Mouse (Mus musculus): ENCODE results near the gene Eprs. TPM values are rescaled to one million over a fixed set of nuclear protein-coding genes. Genes with fewer than 3 reads are reported as not detected.

Eprs gene
- polyA plus RNA-seq, 1 experiment from 2014 or later = 95.8 TPM

- Histone ChIP-seq H3K36me3 (ENCODE audit: control insufficient read depth, insufficient read depth) (no peaks in the 10 kb centered on the region), H3K27me3 (ENCODE audit: control insufficient read depth, insufficient read depth, low read length) (peaks cover 34% of the 10 kb centered on the region), H3K4me2 (ENCODE audit: low read depth, low read length) (no peak overlapping the region), H3K9me3 (replicated peaks; ENCODE audit: control insufficient read depth, low read length) (no peaks in the 10 kb centered on the region), H3K4me1 (ENCODE audit: control insufficient read depth, insufficient read depth, low read length) (no peaks in the 10 kb centered on the region; the same call in 1 of the 2 replicates), H3K4me3 (ENCODE audit: low read length) (no peak overlapping the region), H3K27ac (ENCODE audit: low read length) (no peak overlapping the region), H3K9ac (ENCODE audit: low read length) (no peak overlapping the region)
- WGBS = 87% methylated on average over 3 of the region's 3 CpGs
- ATAC-seq (replicated peaks; ENCODE audit: extremely low read depth, insufficient read depth, low FRiP score) = no peak
Measured at GRCm38 (mm10) chr1:185451495-185451894, 88.7 kb downstream of the Eprs start.

GRCm38 (mm10) chr1:185452461-185452860 lies 89.6 kb downstream of the Eprs start:
- no peak overlapping the region for H3K9ac ChIP-seq (ENCODE audit: low read length)
- WGBS = 91% methylated on average over 6 of the region's 6 CpGs
- no peaks in the 10 kb centered on the region for H3K9me3 ChIP-seq (replicated peaks; ENCODE audit: control insufficient read depth, low read length)
- H3K36me3 ChIP-seq (ENCODE audit: control insufficient read depth, insufficient read depth) = no peaks in the 10 kb centered on the region
- no peak for ATAC-seq (replicated peaks; ENCODE audit: extremely low read depth, insufficient read depth, low FRiP score)
- H3K4me2 ChIP-seq (ENCODE audit: low read depth, low read length) = no peak overlapping the region
- H3K27ac ChIP-seq (ENCODE audit: low read length) = no peak overlapping the region
- no peak overlapping the region for H3K4me3 ChIP-seq (ENCODE audit: low read length)
- H3K4me1 ChIP-seq (ENCODE audit: control insufficient read depth, insufficient read depth, low read length) = no peaks in the 10 kb centered on the region; the same call in 1 of the 2 replicates
- H3K27me3 ChIP-seq (ENCODE audit: control insufficient read depth, insufficient read depth, low read length) = peaks cover 38% of the 10 kb centered on the region

GRCm38 (mm10) chr1:185454144-185454543 lies 91.3 kb downstream of the Eprs start:
- peak overlapping the region; percentile 92; the same call in 1 of the 2 replicates for H3K4me2 ChIP-seq (ENCODE audit: low read depth, low read length)
- 44% methylated on average over 4 of the region's 4 CpGs for WGBS
- no peak overlapping the region for H3K9ac ChIP-seq (ENCODE audit: low read length)
- no peak overlapping the region for H3K27ac ChIP-seq (ENCODE audit: low read length)
- no peaks in the 10 kb centered on the region; the same call in 1 of the 2 replicates for H3K4me1 ChIP-seq (ENCODE audit: control insufficient read depth, insufficient read depth, low read length)
- H3K36me3 ChIP-seq (ENCODE audit: control insufficient read depth, insufficient read depth) = no peaks in the 10 kb centered on the region
- peaks cover 38% of the 10 kb centered on the region for H3K27me3 ChIP-seq (ENCODE audit: control insufficient read depth, insufficient read depth, low read length)
- peak overlapping the region; percentile 55 for H3K4me3 ChIP-seq (ENCODE audit: low read length)
- H3K9me3 ChIP-seq (replicated peaks; ENCODE audit: control insufficient read depth, low read length) = no peaks in the 10 kb centered on the region
- no peak for ATAC-seq (replicated peaks; ENCODE audit: extremely low read depth, insufficient read depth, low FRiP score)

GRCm38 (mm10) chr1:185454575-185454954 lies 91.7 kb downstream of the Eprs start, which contains the start of gene Slc30a10:
Gene Slc30a10, plus strand, starts transcription at chr1:185454848.
- Histone ChIP-seq H3K27me3 (ENCODE audit: control insufficient read depth, insufficient read depth, low read length) (peaks cover 38% of the 10 kb centered on the region), H3K9ac (ENCODE audit: low read length) (peak within 1 kb of the TSS; percentile 50; the same call in 1 of the 2 replicates)
- ATAC-seq (replicated peaks; ENCODE audit: extremely low read depth, insufficient read depth, low FRiP score) = peak; percentile 65

GRCm38 (mm10) chr1:185454955-185455701 lies 92.3 kb downstream of the Eprs start:
- 1% methylated on average over 71 of the region's 71 CpGs for WGBS

More at GRCm38 (mm10) chr1:185454575-185454954, 91.7 kb downstream of the Eprs start, which contains the start of gene Slc30a10:
- Histone ChIP-seq H3K4me1 (ENCODE audit: control insufficient read depth, insufficient read depth, low read length) (no peaks in the 10 kb centered on the region; the same call in 1 of the 2 replicates), H3K4me2 (ENCODE audit: low read depth, low read length) (peak within 1 kb of the TSS; percentile 92), H3K9me3 (replicated peaks; ENCODE audit: control insufficient read depth, low read length) (no peaks in the 10 kb centered on the region), H3K4me3 (ENCODE audit: low read length) (peak within 1 kb of the TSS; percentile 55), H3K27ac (ENCODE audit: low read length) (no peak within 1 kb of the TSS), H3K36me3 (ENCODE audit: control insufficient read depth, insufficient read depth) (no peaks in the 10 kb centered on the region)
- 3% methylated on average over 18 of the region's 18 CpGs for WGBS

GRCm38 (mm10) chr1:185456327-185456726 lies 93.5 kb downstream of the Eprs start:
- WGBS = 82% methylated on average over 9 of the region's 9 CpGs
- Histone ChIP-seq H3K4me2 (ENCODE audit: low read depth, low read length) (no peak overlapping the region), H3K27ac (ENCODE audit: low read length) (no peak overlapping the region), H3K36me3 (ENCODE audit: control insufficient read depth, insufficient read depth) (no peaks in the 10 kb centered on the region), H3K27me3 (ENCODE audit: control insufficient read depth, insufficient read depth, low read length) (peaks cover 38% of the 10 kb centered on the region), H3K9me3 (replicated peaks; ENCODE audit: control insufficient read depth, low read length) (no peaks in the 10 kb centered on the region), H3K9ac (ENCODE audit: low read length) (no peak overlapping the region), H3K4me1 (ENCODE audit: control insufficient read depth, insufficient read depth, low read length) (no peaks in the 10 kb centered on the region; the same call in 1 of the 2 replicates), H3K4me3 (ENCODE audit: low read length) (no peak overlapping the region)
- no peak for ATAC-seq (replicated peaks; ENCODE audit: extremely low read depth, insufficient read depth, low FRiP score)

More at GRCm38 (mm10) chr1:185454955-185455701, 92.3 kb downstream of the Eprs start:
- Histone ChIP-seq H3K9me3 (replicated peaks; ENCODE audit: control insufficient read depth, low read length) (no peaks in the 10 kb centered on the region), H3K4me2 (ENCODE audit: low read depth, low read length) (peak overlapping the region; percentile 92), H3K9ac (ENCODE audit: low read length) (peak overlapping the region; percentile 50; the same call in 1 of the 2 replicates), H3K4me1 (ENCODE audit: control insufficient read depth, insufficient read depth, low read length) (no peaks in the 10 kb centered on the region; the same call in 1 of the 2 replicates), H3K36me3 (ENCODE audit: control insufficient read depth, insufficient read depth) (no peaks in the 10 kb centered on the region), H3K4me3 (ENCODE audit: low read length) (peak overlapping the region; percentile 55), H3K27me3 (ENCODE audit: control insufficient read depth, insufficient read depth, low read length) (peaks cover 38% of the 10 kb centered on the region), H3K27ac (ENCODE audit: low read length) (no peak overlapping the region)
- peak; percentile 45 for ATAC-seq (replicated peaks; ENCODE audit: extremely low read depth, insufficient read depth, low FRiP score)

GRCm38 (mm10) chr1:185460096-185460495 lies 97.3 kb downstream of the Eprs start:
- no peak for ATAC-seq (replicated peaks; ENCODE audit: extremely low read depth, insufficient read depth, low FRiP score)
- Histone ChIP-seq H3K27ac (ENCODE audit: low read length) (no peak overlapping the region), H3K27me3 (ENCODE audit: control insufficient read depth, insufficient read depth, low read length) (peaks cover 18% of the 10 kb centered on the region), H3K4me2 (ENCODE audit: low read depth, low read length) (no peak overlapping the region), H3K36me3 (ENCODE audit: control insufficient read depth, insufficient read depth) (no peaks in the 10 kb centered on the region), H3K4me1 (ENCODE audit: control insufficient read depth, insufficient read depth, low read length) (no peaks in the 10 kb centered on the region; the same call in 1 of the 2 replicates), H3K4me3 (ENCODE audit: low read length) (no peak overlapping the region), H3K9ac (ENCODE audit: low read length) (no peak overlapping the region), H3K9me3 (replicated peaks; ENCODE audit: control insufficient read depth, low read length) (no peaks in the 10 kb centered on the region)
- WGBS = 78% methylated on average over 5 of the region's 5 CpGs

- no peaks in the 10 kb centered on the region for H3K27me3 ChIP-seq (ENCODE audit: control insufficient read depth, insufficient read depth, low read length)
- H3K4me2 ChIP-seq (ENCODE audit: low read depth, low read length) = no peak overlapping the region
- no peak for ATAC-seq (replicated peaks; ENCODE audit: extremely low read depth, insufficient read depth, low FRiP score)
- H3K9me3 ChIP-seq (replicated peaks; ENCODE audit: control insufficient read depth, low read length) = no peaks in the 10 kb centered on the region
- WGBS = 75% methylated on average over 5 of the region's 5 CpGs
- no peaks in the 10 kb centered on the region for H3K36me3 ChIP-seq (ENCODE audit: control insufficient read depth, insufficient read depth)
- no peak overlapping the region for H3K9ac ChIP-seq (ENCODE audit: low read length)
- no peak overlapping the region for H3K27ac ChIP-seq (ENCODE audit: low read length)
- no peaks in the 10 kb centered on the region for H3K4me1 ChIP-seq (ENCODE audit: control insufficient read depth, insufficient read depth, low read length)
- no peak overlapping the region for H3K4me3 ChIP-seq (ENCODE audit: low read length)
Measured at GRCm38 (mm10) chr1:185462889-185463288, 100.0 kb downstream of the Eprs start.

GRCm38 (mm10) chr1:185469551-185470021 lies 106.7 kb downstream of the Eprs start:
- Histone ChIP-seq H3K36me3 (ENCODE audit: control insufficient read depth, insufficient read depth) (no peaks in the 10 kb centered on the region), H3K4me3 (ENCODE audit: low read length) (no peak overlapping the region), H3K4me1 (ENCODE audit: control insufficient read depth, insufficient read depth, low read length) (no peaks in the 10 kb centered on the region), H3K4me2 (ENCODE audit: low read depth, low read length) (no peak overlapping the region), H3K27ac (ENCODE audit: low read length) (no peak overlapping the region), H3K27me3 (ENCODE audit: control insufficient read depth, insufficient read depth, low read length) (no peaks in the 10 kb centered on the region), H3K9ac (ENCODE audit: low read length) (no peak overlapping the region), H3K9me3 (replicated peaks; ENCODE audit: control insufficient read depth, low read length) (no peaks in the 10 kb centered on the region)
- WGBS = 33% methylated on average over 8 of the region's 8 CpGs
- no peak for ATAC-seq (replicated peaks; ENCODE audit: extremely low read depth, insufficient read depth, low FRiP score)
